Mouse (Mus musculus) embryonic facial prominence, embryonic 11.5 days (tissue): ENCODE results near the gene Fkbp1a. TPM values are rescaled to one million over a fixed set of nuclear protein-coding genes. Genes with fewer than 3 reads are reported as not detected.
A peak's percentile ranks its signal among the peaks of the same experiment; 100 is the strongest.

ENCODE experiments used
- ATAC-seq: fragments of 200-750 bp; cut with Nextera tagmentation; replicated peaks from 2 replicates; pipeline ENCODE4 v1.8.0; 2017; ENCODE audit warnings: low read depth; ENCODE audit not compliant: insufficient number of reproducible peaks, low FRiP score, low TSS enrichment
- DNase-seq: peaks from one replicate; pipeline ENCODE4 v3.0.0-alpha.2; 2015; ENCODE audit warnings: low spot score
- H3K27ac ChIP-seq: fragments of 300-500 bp; sonication (generic); replicated peaks from 2 replicates; pipeline ENCODE4 v1.5.1; 2014; ENCODE audit warnings: mild to moderate bottlenecking, low read depth, low read length, control low read depth
- H3K27me3 ChIP-seq: fragments of 300-500 bp; sonication (generic); 2 replicates; pipeline ENCODE4 v1.6.1; 2014; ENCODE audit warnings: mild to moderate bottlenecking, low read length, moderate library complexity, mixed read lengths; ENCODE audit not compliant: control insufficient read depth, insufficient read depth
- H3K36me3 ChIP-seq: fragments of 300-500 bp; sonication (generic); replicated peaks from 2 replicates; pipeline ENCODE4 v1.6.1; 2014; ENCODE audit warnings: low read depth, mild to moderate bottlenecking, low read length, moderate library complexity, mixed read lengths; ENCODE audit not compliant: control insufficient read depth, insufficient read depth
- H3K4me1 ChIP-seq: fragments of 300-500 bp; sonication (generic); 2 replicates; pipeline ENCODE4 v1.6.1; 2014; ENCODE audit warnings: low read length, mixed read lengths; ENCODE audit not compliant: control insufficient read depth, insufficient read depth
- H3K4me2 ChIP-seq: fragments of 300-500 bp; sonication (generic); 2 replicates; pipeline ENCODE4 v1.6.1; 2014; ENCODE audit warnings: low read depth, mild to moderate bottlenecking, control low read depth, low read length, moderate library complexity
- H3K4me3 ChIP-seq: fragments of 300-500 bp; sonication (generic); 2 replicates; pipeline ENCODE4 v1.5.1; 2014; ENCODE audit warnings: low read depth, low read length, control low read depth
- H3K9ac ChIP-seq: fragments of 300-500 bp; sonication (generic); replicated peaks from 2 replicates; pipeline ENCODE4 v1.6.1; 2014; ENCODE audit warnings: mild to moderate bottlenecking, control low read depth, low read length
- H3K9me3 ChIP-seq: fragments of 300-500 bp; sonication (generic); replicated peaks from 2 replicates; pipeline ENCODE4 v1.6.1; 2016; ENCODE audit warnings: mild to moderate bottlenecking, low read length, inconsistent platforms, mixed read lengths; ENCODE audit not compliant: control insufficient read depth
- WGBS: fragments of 180-500 bp; shearing (Covaris S2); extraction: QIAGEN DNeasy Blood & Tissue Kit; methylation state at CpG from one replicate; pipeline ENCODE4 v1.1.7; 2014; 5-methylcytosine and 5-hydroxymethylcytosine counted together
- polyA plus RNA-seq: library from polyadenylated mRNA; unstranded; fragments of >200 nt; fragmentation: Nextera tagmentation; extraction: Ambion mirVana; gene quantifications from 2 replicates; pipeline ENCODE4 v1.2.1, GENCODE M21; 2014

The Fkbp1a gene
- polyA plus RNA-seq = 578 and 583 TPM in 2 replicates

DNA sequence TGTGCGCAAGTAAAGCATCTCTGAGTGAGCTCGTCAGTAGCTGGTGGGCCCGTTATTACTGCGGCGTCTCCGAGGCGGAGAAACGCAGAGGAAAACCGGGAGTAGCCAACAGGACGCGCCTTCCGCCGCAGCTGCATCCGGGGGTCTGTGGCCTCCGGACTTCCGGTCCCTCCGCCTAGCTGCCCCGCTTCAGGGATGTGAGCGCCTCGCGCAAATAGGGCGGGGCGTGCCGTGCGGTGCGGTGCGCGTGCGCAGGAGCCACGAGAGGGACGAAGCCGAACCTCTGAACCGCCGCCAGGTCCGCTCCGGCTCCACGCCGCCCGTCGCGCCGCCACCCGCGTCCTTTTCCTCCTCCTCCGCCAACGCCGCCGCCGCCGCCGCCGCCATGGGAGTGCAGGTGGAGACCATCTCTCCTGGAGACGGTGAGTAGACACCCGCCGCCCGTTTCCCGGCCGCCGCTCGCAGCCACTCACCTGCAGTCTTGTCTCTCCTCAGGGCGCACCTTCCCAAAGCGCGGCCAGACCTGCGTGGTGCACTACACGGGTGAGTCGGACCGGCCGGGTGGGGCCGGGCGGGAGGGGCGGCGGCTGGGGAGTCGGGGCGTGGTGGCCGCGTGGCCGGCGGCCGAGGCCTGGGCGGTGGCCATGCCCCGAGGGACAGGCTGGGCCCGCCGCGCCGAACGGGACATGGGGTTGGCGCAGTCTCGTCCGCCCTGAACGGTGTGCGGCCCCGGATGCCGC, at the start of gene Fkbp1a:
Gene Fkbp1a (plus strand): TSS at position 161 of the 740 bp plus-strand sequence.
- ATAC-seq (peak; percentile 95), DNase-seq (peak; percentile 97)
- H3K9me3 ChIP-seq = no peaks in the 10 kb centered on the region
- H3K4me3 ChIP-seq = peak within 1 kb of the TSS; percentile 95
- peak within 1 kb of the TSS; percentile 95 for H3K9ac ChIP-seq
- H3K27ac ChIP-seq = peak within 1 kb of the TSS; percentile 85
- peak within 1 kb of the TSS; percentile 76 for H3K4me2 ChIP-seq
- H3K4me1 ChIP-seq = no peaks in the 10 kb centered on the region
- WGBS = under 1% methylated on average over 88 of the region's 93 CpGs
- H3K36me3 ChIP-seq = no peaks in the 10 kb centered on the region
- no peaks in the 10 kb centered on the region for H3K27me3 ChIP-seq

DNA sequence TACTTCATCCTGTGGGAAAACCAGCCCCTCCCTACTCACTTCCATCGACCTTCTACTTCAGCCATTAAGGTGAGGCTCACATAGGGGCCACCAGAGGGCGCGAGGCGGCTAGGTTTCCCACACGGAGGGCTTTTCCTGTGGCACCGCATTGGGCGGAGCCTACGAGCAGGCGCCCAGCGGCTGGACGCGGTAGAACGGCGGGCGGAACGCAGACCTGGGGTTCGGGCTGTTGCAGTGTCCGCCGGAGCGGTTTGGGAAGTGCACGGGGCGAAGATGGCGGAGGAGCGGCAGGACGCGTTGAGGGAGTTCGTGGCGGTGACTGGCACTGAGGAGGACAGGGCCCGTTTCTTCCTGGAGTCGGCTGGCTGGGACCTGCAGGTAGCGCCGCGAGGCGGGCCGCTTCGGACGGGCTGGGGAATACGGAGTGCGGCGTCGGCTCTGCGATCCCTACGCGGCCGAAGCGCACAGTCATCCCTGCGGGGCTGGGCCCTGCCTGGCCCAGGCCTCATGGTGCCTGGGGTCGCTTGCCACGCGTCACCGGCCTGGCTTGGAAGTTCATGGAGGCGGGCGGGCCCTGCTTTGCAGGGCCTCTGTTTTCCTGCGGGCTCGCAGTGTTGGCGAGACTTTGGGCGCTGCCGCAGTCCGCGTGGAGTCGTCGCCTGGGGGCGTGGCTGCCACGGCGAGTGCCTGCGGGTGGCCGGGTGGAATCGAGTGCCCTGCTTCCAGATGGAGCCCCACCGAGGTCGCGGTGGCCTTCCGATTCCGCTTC, 48.1 kb upstream of the Fkbp1a start, which contains the start of gene Nsfl1c:
Gene Nsfl1c (plus strand): TSS at position 148 of the 769 bp plus-strand sequence.
- Histone ChIP-seq H3K9me3 (no peaks in the 10 kb centered on the region), H3K4me3 (peak within 1 kb of the TSS; percentile 91), H3K4me2 (peak within 1 kb of the TSS; percentile 57), H3K9ac (peak within 1 kb of the TSS; percentile 89), H3K4me1 (no peaks in the 10 kb centered on the region), H3K36me3 (no peaks in the 10 kb centered on the region), H3K27me3 (no peaks in the 10 kb centered on the region), H3K27ac (no peak within 1 kb of the TSS)
- under 1% methylated on average over 71 of the region's 73 CpGs for WGBS
- ATAC-seq (peak; percentile 99), DNase-seq (peak; percentile 97)

DNA sequence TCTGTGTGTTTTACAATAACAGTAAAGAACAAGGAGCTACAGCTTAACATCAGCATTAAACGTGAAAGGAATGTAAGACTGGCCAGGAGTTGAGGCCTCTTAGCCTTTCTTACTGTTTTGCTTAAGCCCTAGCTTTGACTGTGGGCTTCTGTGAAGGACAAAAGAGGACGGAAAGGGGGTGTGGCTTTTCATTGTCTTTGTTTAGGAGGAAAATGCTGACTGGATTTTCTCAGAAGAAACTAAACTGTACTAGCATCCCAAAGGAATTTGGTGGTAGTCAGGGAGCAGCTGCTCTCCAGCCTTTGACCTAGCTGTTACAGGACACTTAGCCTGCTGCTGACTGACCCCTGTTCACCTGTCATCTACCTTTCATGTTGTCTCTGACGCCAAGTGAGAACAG, 43.9 kb upstream of the Fkbp1a start:
- Histone ChIP-seq H3K4me2 (no peak overlapping the region), H3K36me3 (0 out of 2 replicates have a peak, but pooled peaks cover 4% of the 10 kb centered on the region), H3K9ac (no peak overlapping the region), H3K4me1 (no peaks in the 10 kb centered on the region), H3K4me3 (no peak overlapping the region), H3K27me3 (no peaks in the 10 kb centered on the region), H3K9me3 (no peaks in the 10 kb centered on the region), H3K27ac (no peak overlapping the region)
- 47% methylated on average over 3 of the region's 3 CpGs for WGBS
- DNase-seq (no peak), ATAC-seq (no peak)

DNA sequence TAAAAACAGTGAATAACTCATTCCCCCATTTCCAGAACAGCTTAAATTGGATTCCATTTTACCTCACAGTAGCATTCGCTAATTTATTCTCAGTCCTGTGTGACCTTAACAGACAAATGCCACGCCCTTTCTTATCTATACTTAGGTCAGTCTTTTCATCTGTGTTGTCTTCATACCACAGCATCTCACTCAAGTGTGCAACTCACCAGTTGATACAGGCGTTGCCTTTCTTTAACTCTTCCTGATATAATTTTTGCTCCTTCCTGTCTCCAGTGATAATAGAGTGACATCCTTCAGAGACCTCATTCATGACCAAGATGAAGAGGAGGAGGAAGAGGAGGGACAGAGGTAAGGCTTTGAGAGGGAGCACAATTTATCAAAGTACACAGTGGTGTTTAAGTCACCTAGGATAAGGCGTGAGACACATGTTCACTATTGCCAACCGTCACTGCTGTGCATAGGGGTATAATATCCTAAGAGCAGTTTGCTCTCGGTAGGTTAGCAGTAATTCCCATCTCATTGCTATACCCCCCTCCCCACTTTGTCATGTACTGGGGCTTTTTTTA, 41.8 kb upstream of the Fkbp1a start:
- H3K9ac ChIP-seq = no peak overlapping the region
- DNase-seq (no peak), ATAC-seq (no peak)
- no peak overlapping the region for H3K27ac ChIP-seq
- H3K36me3 ChIP-seq = peaks cover 6% of the 10 kb centered on the region
- H3K4me3 ChIP-seq = no peak overlapping the region
- H3K4me1 ChIP-seq = no peaks in the 10 kb centered on the region
- no peak overlapping the region for H3K4me2 ChIP-seq
- no peaks in the 10 kb centered on the region for H3K27me3 ChIP-seq
- no peaks in the 10 kb centered on the region for H3K9me3 ChIP-seq
- 95% methylated on average over 6 of the region's 6 CpGs for WGBS

DNA sequence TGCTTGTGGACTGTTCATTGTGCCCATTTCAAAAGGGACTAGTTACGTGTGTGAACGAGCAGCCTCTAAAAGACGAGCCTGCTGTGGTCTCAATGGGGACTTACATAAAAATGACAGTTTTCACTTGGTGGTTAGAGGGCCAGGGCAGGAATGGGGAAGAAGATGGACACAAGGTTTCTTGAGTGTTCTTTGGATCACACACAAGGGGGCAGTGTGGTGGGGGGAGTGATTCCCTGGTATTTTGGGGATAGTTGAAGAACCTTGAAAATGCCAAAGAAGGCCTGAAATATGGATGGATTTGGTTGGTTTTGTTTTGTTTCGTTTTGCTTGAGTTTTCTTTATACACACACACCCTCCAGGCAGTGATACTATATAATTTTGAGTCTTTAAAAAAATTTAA, 38.1 kb upstream of the Fkbp1a start:
- Histone ChIP-seq H3K4me2 (no peak overlapping the region), H3K36me3 (peaks cover 7% of the 10 kb centered on the region), H3K4me3 (no peak overlapping the region), H3K4me1 (no peaks in the 10 kb centered on the region), H3K27ac (no peak overlapping the region), H3K9me3 (no peaks in the 10 kb centered on the region), H3K9ac (no peak overlapping the region), H3K27me3 (no peaks in the 10 kb centered on the region)
- DNase-seq (no peak), ATAC-seq (no peak)
- WGBS = 94% methylated on average over 4 of the region's 4 CpGs

DNA sequence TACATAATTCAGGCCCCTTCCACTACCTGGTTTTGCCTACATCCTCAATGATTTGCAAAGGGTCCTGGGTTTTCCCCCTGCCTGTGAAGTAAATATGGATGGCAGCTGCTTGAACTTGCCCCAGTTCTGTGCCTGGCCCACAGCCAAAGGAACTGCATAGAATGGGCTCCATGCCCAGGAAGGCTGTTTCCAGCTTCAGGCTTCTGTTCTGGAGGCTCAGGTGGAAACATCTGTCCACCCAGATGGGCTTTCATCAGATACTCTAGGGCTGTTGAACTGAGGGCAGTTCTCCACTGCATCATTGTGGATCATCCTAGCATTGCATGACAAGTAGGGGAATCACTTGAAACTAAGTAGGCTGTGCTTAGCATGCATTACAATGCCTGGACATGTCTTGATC, 30.1 kb upstream of the Fkbp1a start:
- no peaks in the 10 kb centered on the region for H3K27me3 ChIP-seq
- no peak overlapping the region for H3K27ac ChIP-seq
- no peaks in the 10 kb centered on the region for H3K4me1 ChIP-seq
- H3K4me2 ChIP-seq = no peak overlapping the region
- DNase-seq (no peak), ATAC-seq (no peak)
- H3K9me3 ChIP-seq = no peaks in the 10 kb centered on the region
- H3K4me3 ChIP-seq = no peak overlapping the region
- peaks cover 12% of the 10 kb centered on the region for H3K36me3 ChIP-seq
- no peak overlapping the region for H3K9ac ChIP-seq

DNA sequence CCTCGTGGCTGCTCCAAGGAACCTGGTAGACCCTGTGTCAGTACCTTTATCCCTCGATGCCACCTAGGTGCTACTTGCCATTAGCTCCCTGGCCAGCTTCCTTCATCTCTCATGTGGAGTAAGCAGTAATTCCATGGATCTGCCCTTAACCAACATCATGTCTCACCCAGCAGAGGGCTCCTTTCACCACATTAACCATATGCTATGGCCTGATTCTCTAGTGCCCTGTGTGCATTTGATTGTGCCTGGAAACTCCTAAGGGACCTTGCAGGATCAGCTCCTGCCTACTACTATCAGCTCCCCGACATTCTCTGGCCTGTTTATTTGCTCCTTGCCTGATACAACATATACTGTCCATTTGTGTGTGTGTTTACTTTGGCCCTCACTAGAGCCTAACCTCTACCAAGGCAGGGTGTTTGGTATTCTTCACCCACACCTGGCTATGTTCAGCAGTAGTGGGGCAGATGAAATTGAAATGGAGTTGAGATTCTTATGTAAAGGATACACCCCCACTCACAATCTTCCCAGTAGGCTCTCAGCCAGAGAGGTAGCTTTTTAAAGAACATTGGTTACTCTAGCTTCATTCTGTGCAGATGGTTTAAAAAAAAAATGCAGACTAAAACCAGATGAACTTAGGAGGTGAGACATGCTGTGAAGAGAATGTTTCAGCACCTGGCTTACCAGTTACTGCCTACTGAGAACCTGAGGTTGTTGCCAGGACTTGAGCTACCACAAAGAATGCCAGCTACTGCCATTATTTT, 28.6 kb upstream of the Fkbp1a start:
- H3K4me3 ChIP-seq = no peak overlapping the region
- DNase-seq = no peak
- WGBS = 76% methylated on average over 3 of the region's 3 CpGs
- H3K9me3 ChIP-seq = no peaks in the 10 kb centered on the region
- H3K27me3 ChIP-seq = no peaks in the 10 kb centered on the region
- no peak for ATAC-seq
- H3K4me2 ChIP-seq = no peak overlapping the region
- no peak overlapping the region for H3K9ac ChIP-seq
- H3K27ac ChIP-seq = no peak overlapping the region
- peaks cover 12% of the 10 kb centered on the region for H3K36me3 ChIP-seq
- H3K4me1 ChIP-seq = no peaks in the 10 kb centered on the region
